In the genomic region with DNA sequence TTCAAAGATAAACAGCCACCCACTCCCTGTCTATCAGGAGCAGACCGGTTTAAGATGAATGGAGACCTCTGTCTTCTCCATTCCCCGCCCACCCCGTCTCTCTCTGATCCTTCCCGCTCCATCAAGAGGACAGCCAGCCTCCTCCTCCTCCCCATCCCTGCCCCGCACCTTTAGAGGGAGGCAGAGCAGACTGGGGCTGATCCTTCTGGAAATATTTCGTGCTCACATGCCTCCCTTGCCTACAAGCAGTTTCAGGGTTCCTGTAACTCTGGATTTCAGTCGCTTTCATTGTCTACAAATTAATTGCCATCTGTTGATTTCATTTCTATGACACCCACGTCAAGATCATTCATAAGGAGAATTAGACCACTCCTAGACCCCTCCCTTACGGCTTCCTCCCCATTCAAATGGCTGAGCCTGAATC, we compare ENCODE assay signal across 21 mouse cellular contexts. TPM values are rescaled to one million over a fixed set of nuclear protein-coding genes. Genes with fewer than 3 reads are reported as not detected.
DNase-seq lines count a peak whose midpoint lies in the region; ATAC-seq and TF ChIP-seq lines count a peak whose summit lies in the region.
"Had no signal": no experiment of that assay in that cellular context is flagged by ENCODE, and none has a peak within 500 bp of the region (broad histone marks: within the 10 kb centered on the region; RNA-seq: fewer than 3 reads in every experiment).

No protein-coding gene starts in this region.

- no peak overlapping the region for H3K4me3 ChIP-seq in forebrain, embryonic 13.5 days
- no peak overlapping the region for H3K4me3 ChIP-seq in forebrain, embryonic 11.5 days (ENCODE audit: low read depth, low read length)
- H3K4me3 ChIP-seq in kidney, postnatal 0 days (replicated peaks; ENCODE audit: low read depth, low read length): no peak overlapping the region
- H3K4me3 ChIP-seq in hindbrain, embryonic 13.5 days: no peak overlapping the region
- H3K4me3 ChIP-seq: embryonic facial prominence, embryonic 15.5 days; heart, embryonic 10.5 days; hindbrain, embryonic 15.5 days; limb, embryonic 15.5 days had no signal

- DNase-seq in forebrain, embryonic 11.5 days (ENCODE audit: low spot score): no peak
- DNase-seq in kidney, postnatal 0 days (ENCODE audit: low spot score): peak; percentile 62
- DNase-seq in kidney, adult 18-20 months: no peak
- DNase-seq in ZHBTc4 (ENCODE audit: low read depth, low spot score): peak; percentile 86
- DNase-seq in adrenal gland, postnatal 25 days: no peak
- no peak for DNase-seq in left cerebral cortex, adult 8-10 months (ENCODE audit: low spot score in 2 of 2)
- DNase-seq: adrenal gland, adult 2 months; cerebellum, adult 9-11 months; layer of hippocampus, postnatal 36 days; lung, postnatal 10 days; retina, postnatal 1 day; thymus, adult 2 months had no signal

- H3K27ac ChIP-seq in forebrain, embryonic 13.5 days: peak overlapping the region; percentile 65
- H3K27ac ChIP-seq in forebrain, embryonic 11.5 days (ENCODE audit: low read depth, low read length): no peak overlapping the region
- no peak overlapping the region for H3K27ac ChIP-seq in kidney, postnatal 0 days
- H3K27ac ChIP-seq in hindbrain, embryonic 13.5 days: peak overlapping the region; percentile 41
- H3K27ac ChIP-seq: embryonic facial prominence, embryonic 15.5 days; heart, embryonic 10.5 days; hindbrain, embryonic 15.5 days; limb, embryonic 15.5 days had no signal

- H3K9ac ChIP-seq in forebrain, embryonic 13.5 days: no peak overlapping the region
- no peak overlapping the region for H3K9ac ChIP-seq in forebrain, embryonic 11.5 days (ENCODE audit: low read length)
- no peak overlapping the region for H3K9ac ChIP-seq in kidney, postnatal 0 days (ENCODE audit: low read depth, low read length)
- no peak overlapping the region for H3K9ac ChIP-seq in hindbrain, embryonic 13.5 days
- H3K9ac ChIP-seq: embryonic facial prominence, embryonic 15.5 days; hindbrain, embryonic 15.5 days; limb, embryonic 15.5 days had no signal

- H3K27me3 ChIP-seq in forebrain, embryonic 13.5 days: no peaks in the 10 kb centered on the region
- no peaks in the 10 kb centered on the region for H3K27me3 ChIP-seq in forebrain, embryonic 11.5 days (ENCODE audit: control insufficient read depth, insufficient read depth, low read length)
- no peaks in the 10 kb centered on the region for H3K27me3 ChIP-seq in kidney, postnatal 0 days (ENCODE audit: insufficient read depth, low read length)
- H3K27me3 ChIP-seq in hindbrain, embryonic 13.5 days: no peaks in the 10 kb centered on the region
- H3K27me3 ChIP-seq: embryonic facial prominence, embryonic 15.5 days; hindbrain, embryonic 15.5 days; limb, embryonic 15.5 days had no signal

- 54% methylated on average over 8 of the region's 9 CpGs for WGBS in forebrain, embryonic 13.5 days
- 65% methylated on average over 9 of the region's 9 CpGs for WGBS in forebrain, embryonic 11.5 days
- 15% methylated on average over 9 of the region's 9 CpGs for WGBS in kidney, postnatal 0 days
- WGBS in hindbrain, embryonic 13.5 days: 53% methylated on average over 9 of the region's 9 CpGs

- peak; percentile 50 for ATAC-seq in forebrain, embryonic 13.5 days
- no peak for ATAC-seq in forebrain, embryonic 11.5 days (replicated peaks; ENCODE audit: low FRiP score)
- peak; percentile 57; the same call in 1 of the 2 replicates for ATAC-seq in kidney, postnatal 0 days (replicated peaks; ENCODE audit: low FRiP score, low read depth)
- peak; percentile 37; the same call in 1 of the 2 replicates for ATAC-seq in hindbrain, embryonic 13.5 days (ENCODE audit: low FRiP score)
- ATAC-seq: CD4-positive, CD25-positive, alpha-beta regulatory T cell, adult 4 months; intestine, postnatal 0 days had no signal

- no peaks in the 10 kb centered on the region for H3K9me3 ChIP-seq in forebrain, embryonic 13.5 days (replicated peaks)
- no peaks in the 10 kb centered on the region for H3K9me3 ChIP-seq in forebrain, embryonic 11.5 days (ENCODE audit: control insufficient read depth, low read length)
- H3K9me3 ChIP-seq in kidney, postnatal 0 days (replicated peaks; ENCODE audit: low read length): no peaks in the 10 kb centered on the region
- no peaks in the 10 kb centered on the region for H3K9me3 ChIP-seq in hindbrain, embryonic 13.5 days
- H3K9me3 ChIP-seq: embryonic facial prominence, embryonic 15.5 days; heart, embryonic 10.5 days; hindbrain, embryonic 15.5 days; limb, embryonic 15.5 days had no signal

- peaks cover 24% of the 10 kb centered on the region for H3K4me1 ChIP-seq in forebrain, embryonic 13.5 days
- no peaks in the 10 kb centered on the region for H3K4me1 ChIP-seq in forebrain, embryonic 11.5 days (replicated peaks; ENCODE audit: control insufficient read depth, insufficient read depth, low read length)
- 0 out of 2 replicates have a peak, but pooled peaks cover 5% of the 10 kb centered on the region for H3K4me1 ChIP-seq in kidney, postnatal 0 days (replicated peaks; ENCODE audit: insufficient read depth, low read length)
- peaks cover 28% of the 10 kb centered on the region for H3K4me1 ChIP-seq in hindbrain, embryonic 13.5 days (replicated peaks)
- H3K4me1 ChIP-seq: embryonic facial prominence, embryonic 15.5 days; heart, embryonic 10.5 days; limb, embryonic 15.5 days had no signal

- H3K36me3 ChIP-seq in forebrain, embryonic 13.5 days (ENCODE audit: poor library complexity, severe bottlenecking): no peaks in the 10 kb centered on the region
- no peaks in the 10 kb centered on the region for H3K36me3 ChIP-seq in forebrain, embryonic 11.5 days (ENCODE audit: control insufficient read depth, insufficient read depth, low read length)
- H3K36me3 ChIP-seq in kidney, postnatal 0 days (ENCODE audit: insufficient read depth, low read length): no peaks in the 10 kb centered on the region
- H3K36me3 ChIP-seq in hindbrain, embryonic 13.5 days: no peaks in the 10 kb centered on the region; the same call in 1 of the 2 replicates
- H3K36me3 ChIP-seq: embryonic facial prominence, embryonic 15.5 days; G1E; heart, embryonic 10.5 days; hindbrain, embryonic 15.5 days; limb, embryonic 15.5 days had no signal

- no peak overlapping the region for H3K4me2 ChIP-seq in forebrain, embryonic 13.5 days
- no peak overlapping the region for H3K4me2 ChIP-seq in forebrain, embryonic 11.5 days (ENCODE audit: low read depth, low read length, severe bottlenecking)
- no peak overlapping the region for H3K4me2 ChIP-seq in kidney, postnatal 0 days (ENCODE audit: low read length)
- no peak overlapping the region for H3K4me2 ChIP-seq in hindbrain, embryonic 13.5 days
- H3K4me2 ChIP-seq: embryonic facial prominence, embryonic 15.5 days; hindbrain, embryonic 15.5 days; limb, embryonic 15.5 days had no signal

- no peak for TF ChIP-seq CTCF in kidney, postnatal 0 days (IDR thresholded peaks at IDR 0.05; ENCODE audit: low read depth)

RNA-seq across cellular contexts. Expression of a gene that starts 20.8 kb away (rescaled TPM):
- polyA plus RNA-seq in forebrain, embryonic 13.5 days (2015; fragmentation: Nextera tagmentation; extraction: Ambion mirVana): 3.9 and 4.7 TPM in 2 replicates
- polyA plus RNA-seq in forebrain, embryonic 11.5 days (2014; fragmentation: Nextera tagmentation; extraction: Ambion mirVana): 4.5 and 6.3 TPM in 2 replicates
- polyA plus RNA-seq in kidney, postnatal 0 days (2015; fragmentation: Nextera tagmentation; extraction: Ambion mirVana): 0.45 and 1.0 TPM in 2 replicates
- 8.3 and 9.0 TPM in 2 replicates for polyA plus RNA-seq in hindbrain, embryonic 13.5 days (2015; fragmentation: Nextera tagmentation; extraction: Ambion mirVana)
- 5.5 and 9.1 TPM in 2 replicates for total RNA-seq in adrenal gland, postnatal 25 days (2021)
- total RNA-seq in left cerebral cortex, adult 8-10 months (2022): 10 to 100 TPM; 23.7 to 31.1 (median 27.9) TPM
- polyA plus RNA-seq: G1E had no signal

Comparison
In these comparisons a context has a peak if more than half of its experiments do, and no peak if none do; other contexts are left out.
1. H3K27ac ChIP-seq: peak in forebrain, embryonic 13.5 days (single experiment) and hindbrain, embryonic 13.5 days (single experiment); none in forebrain, embryonic 11.5 days (single experiment) and kidney, postnatal 0 days (single experiment).
2. DNase-seq: peak in kidney, postnatal 0 days (single experiment) and ZHBTc4 (single experiment); none in forebrain, embryonic 11.5 days (single experiment), kidney, adult 18-20 months (single experiment), adrenal gland, postnatal 25 days (single experiment) and left cerebral cortex, adult 8-10 months (0 of 2).